In genomic region chr9:65791106-65791505, GRCm38 (mm10) we compare ENCODE assay signal across 22 mouse cellular contexts. TPM values are rescaled to one million over a fixed set of nuclear protein-coding genes. Genes with fewer than 3 reads are reported as not detected.
DNase-seq lines count a peak whose midpoint lies in the region; ATAC-seq and TF ChIP-seq lines count a peak whose summit lies in the region.
"Had no signal": no experiment of that assay in that cellular context is flagged by ENCODE, and none has a peak within 500 bp of the region (broad histone marks: within the 10 kb centered on the region; RNA-seq: fewer than 3 reads in every experiment).

No protein-coding gene starts in this region.

- H3K27ac ChIP-seq in gastrocnemius, adult 2 months, result peak overlapping the region; percentile 28; the same call in 1 of the 2 replicates
- H3K27ac ChIP-seq in hindbrain, embryonic 13.5 days, result 0 out of 2 replicates have a peak overlapping the region, but pooled peaks have one; percentile 58
- H3K27ac ChIP-seq in hindbrain, embryonic 11.5 days (ENCODE audit: low read depth, low read length), result no peak overlapping the region
- H3K27ac ChIP-seq in lung, embryonic 14.5 days (ENCODE audit: low read depth), result no peak overlapping the region
- H3K27ac ChIP-seq: embryonic facial prominence, embryonic 13.5 days; forebrain, embryonic 15.5 days; lung, embryonic 15.5 days; stomach, embryonic 15.5 days had no signal

- H3K9me3 ChIP-seq in hindbrain, embryonic 13.5 days, result no peaks in the 10 kb centered on the region
- no peaks in the 10 kb centered on the region for H3K9me3 ChIP-seq in hindbrain, embryonic 11.5 days (ENCODE audit: control insufficient read depth, low read length)
- H3K9me3 ChIP-seq in lung, embryonic 14.5 days (ENCODE audit: low read depth, low read length), result no peaks in the 10 kb centered on the region
- H3K9me3 ChIP-seq: embryonic facial prominence, embryonic 13.5 days; forebrain, embryonic 15.5 days; G1E; lung, embryonic 15.5 days; megakaryocyte, embryonic 14.5 days; stomach, embryonic 15.5 days had no signal

- no peak overlapping the region for H3K4me3 ChIP-seq in gastrocnemius, adult 2 months
- no peak overlapping the region for H3K4me3 ChIP-seq in hindbrain, embryonic 13.5 days
- H3K4me3 ChIP-seq in hindbrain, embryonic 11.5 days (ENCODE audit: low read depth, low read length), result no peak overlapping the region
- no peak overlapping the region for H3K4me3 ChIP-seq in lung, embryonic 14.5 days (ENCODE audit: low read depth, low read length)
- H3K4me3 ChIP-seq: embryonic facial prominence, embryonic 13.5 days; forebrain, embryonic 15.5 days; lung, embryonic 15.5 days; megakaryocyte, embryonic 14.5 days; stomach, embryonic 15.5 days had no signal

- no peak for DNase-seq in gastrocnemius, adult 2 months
- DNase-seq in gastrocnemius, postnatal 14 days, result no peak
- DNase-seq in hindbrain, embryonic 11.5 days (ENCODE audit: low spot score), result no peak
- DNase-seq in lung, embryonic 14.5 days, result peak; percentile 31
- no peak for DNase-seq in lung, postnatal 10 days
- peak; percentile 52 for DNase-seq in brain, adult 2 months (ENCODE audit: low read depth, low spot score)
- DNase-seq: adrenal gland, postnatal 10 days; heart, postnatal 14 days; kidney, adult 2 months; kidney, postnatal 25 days; right cerebral cortex, postnatal 25 days; thymus, postnatal 14 days had no signal

- H3K4me1 ChIP-seq in hindbrain, embryonic 13.5 days (replicated peaks), result peaks cover 83% of the 10 kb centered on the region
- no peaks in the 10 kb centered on the region; the same call in 1 of the 2 replicates for H3K4me1 ChIP-seq in hindbrain, embryonic 11.5 days (replicated peaks; ENCODE audit: control insufficient read depth, insufficient read depth, low read length)
- H3K4me1 ChIP-seq in lung, embryonic 14.5 days (ENCODE audit: insufficient read depth), result peaks cover 6% of the 10 kb centered on the region; the same call in 1 of the 2 replicates

- no peak for ATAC-seq in hindbrain, embryonic 13.5 days (ENCODE audit: low FRiP score)
- no peak for ATAC-seq in hindbrain, embryonic 11.5 days (ENCODE audit: low FRiP score)
- ATAC-seq in lung, embryonic 14.5 days (ENCODE audit: insufficient read depth), result no peak
- no peak for ATAC-seq in megakaryocyte-erythroid progenitor cell, adult 5-6 weeks (replicated peaks; ENCODE audit: low FRiP score, low TSS enrichment, poor library complexity, severe bottlenecking)
- ATAC-seq: activated CD4-positive, CD25-positive, alpha-beta regulatory T cell, adult 4 months; forebrain, embryonic 15.5 days; inflammation-experienced regulatory T-cells, adult 6 months had no signal

- no peak overlapping the region for H3K4me2 ChIP-seq in hindbrain, embryonic 13.5 days
- no peak overlapping the region for H3K4me2 ChIP-seq in hindbrain, embryonic 11.5 days (replicated peaks; ENCODE audit: low read depth, low read length)
- no peak overlapping the region for H3K4me2 ChIP-seq in lung, embryonic 14.5 days
- H3K4me2 ChIP-seq: embryonic facial prominence, embryonic 13.5 days; forebrain, embryonic 15.5 days; lung, embryonic 15.5 days; stomach, embryonic 15.5 days had no signal

- H3K36me3 ChIP-seq in hindbrain, embryonic 13.5 days, result peaks cover 9% of the 10 kb centered on the region
- H3K36me3 ChIP-seq in hindbrain, embryonic 11.5 days (ENCODE audit: control insufficient read depth, insufficient read depth, low read length), result no peaks in the 10 kb centered on the region
- peaks cover 15% of the 10 kb centered on the region; the same call in 1 of the 2 replicates for H3K36me3 ChIP-seq in lung, embryonic 14.5 days (ENCODE audit: insufficient read depth)
- H3K36me3 ChIP-seq: forebrain, embryonic 15.5 days had no signal

- no peaks in the 10 kb centered on the region for H3K27me3 ChIP-seq in hindbrain, embryonic 13.5 days
- no peaks in the 10 kb centered on the region for H3K27me3 ChIP-seq in hindbrain, embryonic 11.5 days (ENCODE audit: control insufficient read depth, insufficient read depth, low read length)
- no peaks in the 10 kb centered on the region for H3K27me3 ChIP-seq in lung, embryonic 14.5 days (ENCODE audit: insufficient read depth, low read length)
- H3K27me3 ChIP-seq: embryonic facial prominence, embryonic 13.5 days; forebrain, embryonic 15.5 days; lung, embryonic 15.5 days; megakaryocyte, embryonic 14.5 days; stomach, embryonic 15.5 days had no signal

- no peak for TF ChIP-seq CTCF in gastrocnemius, adult 2 months (IDR thresholded peaks at IDR 0.05)
- no peak for TF ChIP-seq CTCF in lung, embryonic 14.5 days (IDR thresholded peaks at IDR 0.05; ENCODE audit: low read depth)

- intact Hi-C loops in gastrocnemius, adult 2 months (cut with DNase I), result loop anchor here (5.0 kb wide), 1 partner anchor 36 kb away; the partner anchor contains the start of gene Zfp609
- intact Hi-C loops in gastrocnemius, postnatal 14 days (cut with DNase I; ENCODE audit: low total_unique reads), result no loop called here

- H3K9ac ChIP-seq in hindbrain, embryonic 13.5 days, result no peak overlapping the region
- no peak overlapping the region for H3K9ac ChIP-seq in hindbrain, embryonic 11.5 days (ENCODE audit: low read depth, low read length)
- H3K9ac ChIP-seq in lung, embryonic 14.5 days, result no peak overlapping the region
- H3K9ac ChIP-seq: embryonic facial prominence, embryonic 13.5 days; forebrain, embryonic 15.5 days; lung, embryonic 15.5 days; stomach, embryonic 15.5 days had no signal

- 76% methylated on average over 4 of the region's 4 CpGs for WGBS in hindbrain, embryonic 13.5 days
- WGBS in hindbrain, embryonic 11.5 days, result 88% methylated on average over 4 of the region's 4 CpGs
- 59% methylated on average over 4 of the region's 4 CpGs for WGBS in lung, embryonic 14.5 days

RNA-seq across cellular contexts. Expression of gene Zfp609, which starts 36.3 kb away (rescaled TPM):
- total RNA-seq in gastrocnemius, adult 2 months (2021), result 10 to 100 TPM; 18.4 to 21.1 TPM
- total RNA-seq in gastrocnemius, postnatal 14 days (2021), result 10 to 100 TPM; 15.8 to 18.8 TPM
- polyA plus RNA-seq in hindbrain, embryonic 13.5 days (2015; fragmentation: Nextera tagmentation; extraction: Ambion mirVana), result 9.3 and 9.7 TPM in 2 replicates
- 9.2 and 12.5 TPM in 2 replicates for polyA plus RNA-seq in hindbrain, embryonic 11.5 days (2014; fragmentation: Nextera tagmentation; extraction: Ambion mirVana)
- polyA plus RNA-seq in lung, embryonic 14.5 days (2014; fragmentation: Nextera tagmentation; extraction: Ambion mirVana), result 7.4 and 7.6 TPM in 2 replicates
- 25.5 and 31.8 TPM in 2 replicates for total RNA-seq in megakaryocyte-erythroid progenitor cell, adult 5-6 weeks (2014; fragmentation: Nextera tagmentation)
- total RNA-seq in megakaryocyte-erythroid progenitor cell, adult 5-6 weeks (2017), result 3.6 and 13.8 TPM in 2 replicates

Comparison
In these comparisons a context has a peak if more than half of its experiments do, and no peak if none do; other contexts are left out.
1. DNase-seq: peak in lung, embryonic 14.5 days (single experiment) and brain, adult 2 months (single experiment); none in gastrocnemius, adult 2 months (single experiment), gastrocnemius, postnatal 14 days (single experiment), hindbrain, embryonic 11.5 days (single experiment) and lung, postnatal 10 days (single experiment).
2. H3K27ac ChIP-seq: peak in gastrocnemius, adult 2 months (single experiment) and hindbrain, embryonic 13.5 days (single experiment); none in hindbrain, embryonic 11.5 days (single experiment) and lung, embryonic 14.5 days (single experiment).